Mouse (Mus musculus) testis, adult 2 months (tissue): ENCODE results near the gene Cyp2f2. TPM values are rescaled to one million over a fixed set of nuclear protein-coding genes. Genes with fewer than 3 reads are reported as not detected.

ENCODE experiments used
- H3K27ac ChIP-seq: fragments of 200-500 bp; 2 replicates; pipeline ENCODE4 v1.5.1; 2012; ENCODE audit warnings: low read depth, low read length; ENCODE audit not compliant: control insufficient read depth, insufficient read depth
- H3K27me3 ChIP-seq: fragments of 200-500 bp; 2 replicates; pipeline ENCODE4 v1.6.1; 2012; ENCODE audit warnings: mild to moderate bottlenecking, low read length, moderate library complexity; ENCODE audit not compliant: control insufficient read depth, insufficient read depth
- H3K36me3 ChIP-seq: fragments of 200-500 bp; 2 replicates; pipeline ENCODE4 v1.6.1; 2012; ENCODE audit warnings: mild to moderate bottlenecking, low read length; ENCODE audit not compliant: control insufficient read depth, insufficient read depth
- H3K4me1 ChIP-seq: fragments of 200-500 bp; 2 replicates; pipeline ENCODE4 v1.6.1; 2012; ENCODE audit warnings: low read length; ENCODE audit not compliant: control insufficient read depth, insufficient read depth
- H3K4me3 ChIP-seq: fragments of 200-500 bp; 2 replicates; pipeline ENCODE4 v1.5.1; 2012; ENCODE audit warnings: low read depth, mild to moderate bottlenecking, low read length, moderate library complexity, mixed read lengths; ENCODE audit not compliant: control insufficient read depth
- CTCF ChIP-seq: fragments of 200-500 bp; IDR thresholded peaks from 2 replicates; pipeline ENCODE4 v1.5.1; 2012; ENCODE audit warnings: low read depth, mild to moderate bottlenecking, inconsistent platforms, low read length, moderate library complexity; ENCODE audit not compliant: control insufficient read depth, insufficient read depth, insufficient replicate concordance
- POLR2A ChIP-seq: fragments of 200-500 bp; IDR thresholded peaks from 2 replicates; pipeline ENCODE4 v1.6.1; 2012; ENCODE audit warnings: low read depth, mild to moderate bottlenecking, inconsistent platforms, low read length, moderate library complexity; ENCODE audit not compliant: control insufficient read depth
- polyA plus RNA-seq: library from polyadenylated mRNA; depleted of rRNA; stranded (reverse); fragments of >200 nt; gene quantifications from 2 replicates; pipeline ENCODE4 v1.2.3, GENCODE M21; 2012

The Cyp2f2 gene
- polyA plus RNA-seq, 1 experiment = 1.2 TPM

GRCm38 (mm10) chr7:27167475-27168094 is 47.9 kb downstream of the Cyp2f2 start:
- Histone ChIP-seq H3K4me3 (no peak overlapping the region), H3K4me1 (peaks cover 24% of the 10 kb centered on the region), H3K36me3 (no peaks in the 10 kb centered on the region), H3K27ac (peak overlapping the region; percentile 91), H3K27me3 (no peaks in the 10 kb centered on the region)
- TF ChIP-seq POLR2A = no peak
- TF ChIP-seq CTCF = no peak

GRCm38 (mm10) chr7:27168371-27168770 is 48.7 kb downstream of the Cyp2f2 start:
- TF ChIP-seq POLR2A = no peak
- no peak for TF ChIP-seq CTCF
- H3K36me3 ChIP-seq = no peaks in the 10 kb centered on the region
- H3K27me3 ChIP-seq = no peaks in the 10 kb centered on the region
- H3K27ac ChIP-seq = no peak overlapping the region
- H3K4me3 ChIP-seq = no peak overlapping the region
- peaks cover 24% of the 10 kb centered on the region for H3K4me1 ChIP-seq

- H3K4me3 ChIP-seq = no peak overlapping the region
- H3K36me3 ChIP-seq = no peaks in the 10 kb centered on the region
- TF ChIP-seq CTCF (no peak), POLR2A (no peak)
- no peak overlapping the region for H3K27ac ChIP-seq
- H3K4me1 ChIP-seq = peaks cover 12% of the 10 kb centered on the region
- H3K27me3 ChIP-seq = no peaks in the 10 kb centered on the region
These were observed 51.3 kb downstream of the Cyp2f2 start for GRCm38 (mm10) chr7:27170981-27171380.

- Histone ChIP-seq H3K4me3 (peak overlapping the region; percentile 37), H3K27ac (peak overlapping the region; percentile 67), H3K27me3 (no peaks in the 10 kb centered on the region), H3K4me1 (peaks cover 6% of the 10 kb centered on the region), H3K36me3 (no peaks in the 10 kb centered on the region)
- TF ChIP-seq POLR2A (no peak), CTCF (no peak)
These were observed 54.8 kb downstream of the Cyp2f2 start for GRCm38 (mm10) chr7:27174496-27174895.

- H3K4me3 ChIP-seq = no peak overlapping the region
These were observed 55.2 kb downstream of the Cyp2f2 start for GRCm38 (mm10) chr7:27174896-27175295.

GRCm38 (mm10) chr7:27177942-27178323 is 58.2 kb downstream of the Cyp2f2 start:
- peak overlapping the region; percentile 54 for H3K27ac ChIP-seq
- H3K4me1 ChIP-seq = peaks cover 10% of the 10 kb centered on the region
- no peaks in the 10 kb centered on the region for H3K36me3 ChIP-seq
- no peaks in the 10 kb centered on the region for H3K27me3 ChIP-seq
- TF ChIP-seq POLR2A (no peak), CTCF (no peak)
- H3K4me3 ChIP-seq = peak overlapping the region; percentile 93

More at GRCm38 (mm10) chr7:27174896-27175295, 55.2 kb downstream of the Cyp2f2 start:
- H3K36me3 ChIP-seq = no peaks in the 10 kb centered on the region
- peaks cover 6% of the 10 kb centered on the region for H3K4me1 ChIP-seq
- H3K27me3 ChIP-seq = no peaks in the 10 kb centered on the region
- peak overlapping the region; percentile 42 for H3K27ac ChIP-seq
- no peak for TF ChIP-seq CTCF
- TF ChIP-seq POLR2A = no peak

GRCm38 (mm10) chr7:27178324-27179216 is 58.9 kb downstream of the Cyp2f2 start, which contains the start of gene Rab4b:
Rab4b (minus strand) TSS chr7:27178896.
- H3K27ac ChIP-seq = peak within 1 kb of the TSS; percentile 78
- H3K4me1 ChIP-seq = peaks cover 10% of the 10 kb centered on the region
- TF ChIP-seq POLR2A = peak; percentile 40
- TF ChIP-seq CTCF = peak; percentile 42; the same call in 1 of the 2 replicates
- no peaks in the 10 kb centered on the region for H3K27me3 ChIP-seq
- no peaks in the 10 kb centered on the region for H3K36me3 ChIP-seq
- peak within 1 kb of the TSS; percentile 93 for H3K4me3 ChIP-seq
